Mouse (Mus musculus) myocyte (in vitro differentiated cells): Measurements from ENCODE around the gene Anapc5.

ENCODE experiments used
- CEBPB ChIP-seq: IDR thresholded peaks from 2 replicates; pipeline ENCODE4 v1.6.1; 2011; ENCODE audit warnings: mild to moderate bottlenecking, moderate library complexity; ENCODE audit not compliant: poor library complexity, insufficient read depth, severe bottlenecking
- E2F4 ChIP-seq: IDR thresholded peaks from one replicate; pipeline ENCODE4 v1.6.1; 2011; ENCODE audit warnings: mild to moderate bottlenecking, control low read depth, moderate library complexity; ENCODE audit not compliant: insufficient read depth
- MAX ChIP-seq: IDR thresholded peaks from one replicate; pipeline ENCODE4 v1.6.1; 2011; ENCODE audit warnings: low read depth, mild to moderate bottlenecking, control low read depth
- MYOD1 ChIP-seq, 3 experiments: IDR thresholded peaks; one replicate each; pipeline ENCODE4 v1.6.1; 2011; ENCODE audit warnings: control low read depth in 2 of 3, low read depth in 2 of 3, mild to moderate bottlenecking in 2 of 3, moderate library complexity in 1 of 3; ENCODE audit not compliant: insufficient read length in 2 of 3, control insufficient read depth in 1 of 3
- MYOG ChIP-seq, 3 experiments: IDR thresholded peaks; one replicate each; pipeline ENCODE4 v1.6.1; 2011; ENCODE audit warnings: control low read depth in 2 of 3, low read depth in 2 of 3, mild to moderate bottlenecking in 2 of 3; ENCODE audit not compliant: insufficient read length in 2 of 3, control insufficient read depth in 1 of 3, insufficient read depth in 1 of 3
- POLR2A ChIP-seq: IDR thresholded peaks from one replicate; pipeline ENCODE4 v1.6.1; 2011; ENCODE audit warnings: low read depth, mild to moderate bottlenecking, control low read depth, moderate library complexity; ENCODE audit not compliant: insufficient read length
- POLR2AphosphoS2 ChIP-seq: IDR thresholded peaks from one replicate; pipeline ENCODE4 v1.6.1; 2011; ENCODE audit warnings: low read depth, control low read depth; ENCODE audit not compliant: insufficient read length
- REST ChIP-seq: IDR thresholded peaks from one replicate; pipeline ENCODE4 v1.6.1; 2011; ENCODE audit warnings: mild to moderate bottlenecking, control low read depth, moderate library complexity; ENCODE audit not compliant: insufficient read depth, insufficient read length
- SRF ChIP-seq: IDR thresholded peaks from one replicate; pipeline ENCODE4 v1.6.1; 2011; ENCODE audit warnings: low read depth; ENCODE audit not compliant: control insufficient read depth, insufficient read length
- TCF12 ChIP-seq: IDR thresholded peaks from one replicate; pipeline ENCODE4 v1.6.1; 2011; ENCODE audit warnings: mild to moderate bottlenecking, control low read depth; ENCODE audit not compliant: poor library complexity, insufficient read depth, severe bottlenecking
- TCF3 ChIP-seq: IDR thresholded peaks from one replicate; pipeline ENCODE4 v1.6.1; 2011; ENCODE audit warnings: low read depth, control low read depth; ENCODE audit not compliant: insufficient read length
- USF1 ChIP-seq: IDR thresholded peaks from one replicate; pipeline ENCODE4 v1.6.1; 2011; ENCODE audit warnings: low read depth, mild to moderate bottlenecking, control low read depth, moderate library complexity

DNA sequence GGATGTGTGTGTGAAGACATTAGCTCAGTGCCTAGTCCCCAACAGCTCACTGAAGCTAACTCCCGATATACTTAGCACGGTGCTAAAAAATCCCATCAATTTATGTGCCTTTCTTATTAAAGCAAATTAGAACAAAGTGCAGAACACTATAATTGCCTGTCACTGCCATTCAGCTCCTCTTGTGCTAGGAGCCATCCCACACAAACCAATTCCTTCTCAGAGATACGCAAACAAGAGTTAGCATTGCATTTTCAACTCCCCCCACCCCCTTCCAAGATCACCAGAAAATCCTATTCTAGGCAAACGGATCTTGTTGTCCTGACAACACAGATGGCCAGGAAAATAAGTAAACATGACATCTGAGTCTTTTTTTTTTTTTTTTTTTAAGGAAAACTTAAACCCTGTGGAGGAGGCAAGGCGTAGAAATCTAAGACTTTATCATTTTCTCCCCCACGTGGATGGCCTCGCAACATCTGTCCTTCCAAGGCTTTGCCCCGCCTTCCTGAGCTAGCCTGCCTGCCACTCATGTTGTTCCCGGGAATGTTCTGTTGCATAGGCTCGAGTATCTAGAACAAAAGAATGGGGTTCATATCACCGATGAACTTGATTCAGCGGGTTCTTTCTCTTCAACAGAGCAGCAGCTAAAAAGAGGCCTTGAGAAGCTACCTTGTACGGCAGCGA lies 37.3 kb downstream of the Anapc5 start:
- no peak for TF ChIP-seq MAX
- no peak for TF ChIP-seq MYOG (IDR thresholded peaks at IDR 0.05; ENCODE audit: control insufficient read depth in 1 of 3, insufficient read depth in 1 of 3, insufficient read length in 2 of 3, low read depth in 2 of 3)
- TF ChIP-seq TCF12: no peak
- TF ChIP-seq POLR2A: no peak
- TF ChIP-seq USF1: no peak
- no peak for TF ChIP-seq E2F4
- no peak for TF ChIP-seq POLR2AphosphoS2
- no peak for TF ChIP-seq CEBPB
- TF ChIP-seq TCF3: no peak
- TF ChIP-seq MYOD1 (IDR thresholded peaks at IDR 0.05; ENCODE audit: control insufficient read depth in 1 of 3, insufficient read length in 2 of 3, low read depth in 2 of 3): no peak
- TF ChIP-seq REST: no peak
- no peak for TF ChIP-seq SRF
